Mouse (Mus musculus) frontal cortex, postnatal 14 days (tissue): ENCODE results near the gene Vmn2r72.

ENCODE experiments used
- DNase-seq, 2 experiments: peaks; one replicate each; pipeline ENCODE4 v3.0.0; 2022; ENCODE audit warnings: low spot score in 2 of 2

The Vmn2r72 gene

DNA sequence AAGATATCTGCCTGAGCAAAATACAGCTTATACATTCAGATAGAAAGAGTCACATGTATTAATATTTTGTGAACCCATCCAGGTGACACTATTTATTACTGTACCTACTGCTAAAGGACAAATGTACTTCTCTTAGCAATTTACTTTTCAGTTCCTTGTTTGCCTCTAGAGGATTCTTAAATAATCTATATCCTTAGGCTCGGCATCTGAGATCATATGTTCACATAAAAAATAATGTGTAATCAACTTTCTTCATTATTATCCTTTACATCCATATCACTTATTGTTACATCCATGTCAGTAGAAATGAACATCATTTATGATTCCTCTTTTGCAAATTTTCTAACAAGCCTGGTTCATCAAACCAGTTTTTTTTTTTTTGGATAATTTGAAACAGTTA, at the start of gene Vmn2r72:
Gene Vmn2r72 (minus strand): TSS at position 101 of the 400 bp plus-strand sequence.
- DNase-seq, result no peak
